Mouse (Mus musculus): ENCODE results near the gene Hist2h4. TPM values are rescaled to one million over a fixed set of nuclear protein-coding genes. Genes with fewer than 3 reads are reported as not detected.

The Hist2h4 gene
- polyA plus RNA-seq, 1 experiment from 2014 or later: 5.4 TPM

GRCm38 (mm10) chr3:96255926-96256593 is 7.1 kb downstream of the Hist2h4 start:
- H3K36me3 ChIP-seq (ENCODE audit: control insufficient read depth, insufficient read depth, low read length): no peaks in the 10 kb centered on the region
- WGBS: 80% methylated on average over 5 of the region's 5 CpGs
- ATAC-seq (ENCODE audit: insufficient number of reproducible peaks, low FRiP score, low TSS enrichment, low read depth) (no peak), DNase-seq (ENCODE audit: low spot score) (no peak)
- H3K27ac ChIP-seq (replicated peaks; ENCODE audit: low read depth, low read length): no peak overlapping the region
- no peak overlapping the region for H3K4me2 ChIP-seq (ENCODE audit: low read depth, severe bottlenecking)
- H3K9ac ChIP-seq (ENCODE audit: low read length): no peak overlapping the region
- H3K4me3 ChIP-seq (ENCODE audit: low read depth, low read length): no peak overlapping the region
- no peaks in the 10 kb centered on the region for H3K27me3 ChIP-seq (ENCODE audit: control insufficient read depth, insufficient read depth, low read length)
- H3K9me3 ChIP-seq (ENCODE audit: control insufficient read depth, low read length): no peaks in the 10 kb centered on the region
- peaks cover 2% of the 10 kb centered on the region; the same call in 1 of the 2 replicates for H3K4me1 ChIP-seq (ENCODE audit: control insufficient read depth, insufficient read depth, low read length)

- ATAC-seq (ENCODE audit: insufficient number of reproducible peaks, low FRiP score, low TSS enrichment, low read depth) (no peak), DNase-seq (ENCODE audit: low spot score) (no peak)
- Histone ChIP-seq H3K4me3 (ENCODE audit: low read depth, low read length) (no peak overlapping the region), H3K27ac (replicated peaks; ENCODE audit: low read depth, low read length) (no peak overlapping the region), H3K27me3 (ENCODE audit: control insufficient read depth, insufficient read depth, low read length) (no peaks in the 10 kb centered on the region), H3K4me1 (ENCODE audit: control insufficient read depth, insufficient read depth, low read length) (peaks cover 10% of the 10 kb centered on the region), H3K4me2 (ENCODE audit: low read depth, severe bottlenecking) (no peak overlapping the region), H3K9ac (ENCODE audit: low read length) (no peak overlapping the region), H3K36me3 (ENCODE audit: control insufficient read depth, insufficient read depth, low read length) (no peaks in the 10 kb centered on the region), H3K9me3 (ENCODE audit: control insufficient read depth, low read length) (no peaks in the 10 kb centered on the region)
- 41% methylated on average over 10 of the region's 10 CpGs for WGBS
Measured at GRCm38 (mm10) chr3:96254683-96255355, 8.3 kb downstream of the Hist2h4 start.

- 80% methylated on average over 3 of the region's 3 CpGs for WGBS
- no peak for DNase-seq (ENCODE audit: low spot score)
- Histone ChIP-seq H3K27me3 (ENCODE audit: control insufficient read depth, insufficient read depth, low read length) (no peaks in the 10 kb centered on the region), H3K4me2 (ENCODE audit: low read depth, severe bottlenecking) (no peak overlapping the region), H3K27ac (replicated peaks; ENCODE audit: low read depth, low read length) (no peak overlapping the region), H3K9me3 (ENCODE audit: control insufficient read depth, low read length) (no peaks in the 10 kb centered on the region), H3K36me3 (ENCODE audit: control insufficient read depth, insufficient read depth, low read length) (no peaks in the 10 kb centered on the region), H3K4me3 (ENCODE audit: low read depth, low read length) (no peak overlapping the region), H3K4me1 (ENCODE audit: control insufficient read depth, insufficient read depth, low read length) (peaks cover 16% of the 10 kb centered on the region), H3K9ac (ENCODE audit: low read length) (no peak overlapping the region)
- ATAC-seq (ENCODE audit: insufficient number of reproducible peaks, low FRiP score, low TSS enrichment, low read depth): no peak
Measured at GRCm38 (mm10) chr3:96251787-96252186, 11.3 kb downstream of the Hist2h4 start.

- DNase-seq (ENCODE audit: low spot score) (peak; percentile 55), ATAC-seq (ENCODE audit: insufficient number of reproducible peaks, low FRiP score, low TSS enrichment, low read depth) (no peak)
- H3K4me1 ChIP-seq (ENCODE audit: control insufficient read depth, insufficient read depth, low read length): peaks cover 16% of the 10 kb centered on the region
- no peaks in the 10 kb centered on the region for H3K27me3 ChIP-seq (ENCODE audit: control insufficient read depth, insufficient read depth, low read length)
- WGBS: 17% methylated on average over 3 of the region's 3 CpGs
- no peak overlapping the region for H3K4me3 ChIP-seq (ENCODE audit: low read depth, low read length)
- H3K27ac ChIP-seq (replicated peaks; ENCODE audit: low read depth, low read length): no peak overlapping the region
- H3K9me3 ChIP-seq (ENCODE audit: control insufficient read depth, low read length): no peaks in the 10 kb centered on the region
- H3K36me3 ChIP-seq (ENCODE audit: control insufficient read depth, insufficient read depth, low read length): no peaks in the 10 kb centered on the region
- no peak overlapping the region for H3K4me2 ChIP-seq (ENCODE audit: low read depth, severe bottlenecking)
- H3K9ac ChIP-seq (ENCODE audit: low read length): no peak overlapping the region
Measured at GRCm38 (mm10) chr3:96250890-96251289, 12.2 kb downstream of the Hist2h4 start.

GRCm38 (mm10) chr3:96249034-96249345 is 14.1 kb downstream of the Hist2h4 start:
- ATAC-seq (ENCODE audit: insufficient number of reproducible peaks, low FRiP score, low TSS enrichment, low read depth): no peak
- WGBS: 42% methylated on average over 4 of the region's 4 CpGs
- H3K4me2 ChIP-seq (ENCODE audit: low read depth, severe bottlenecking): peak overlapping the region; percentile 40; the same call in 1 of the 2 replicates

GRCm38 (mm10) chr3:96248141-96249033 is 14.7 kb downstream of the Hist2h4 start:
- H3K4me1 ChIP-seq (ENCODE audit: control insufficient read depth, insufficient read depth, low read length): peaks cover 25% of the 10 kb centered on the region
- WGBS: 41% methylated on average over 6 of the region's 6 CpGs
- no peaks in the 10 kb centered on the region for H3K27me3 ChIP-seq (ENCODE audit: control insufficient read depth, insufficient read depth, low read length)
- H3K4me3 ChIP-seq (ENCODE audit: low read depth, low read length): peak overlapping the region; percentile 45
- H3K9me3 ChIP-seq (ENCODE audit: control insufficient read depth, low read length): no peaks in the 10 kb centered on the region
- no peak for DNase-seq (ENCODE audit: low spot score)
- peak overlapping the region; percentile 18; the same call in 1 of the 2 replicates for H3K9ac ChIP-seq (ENCODE audit: low read length)
- H3K36me3 ChIP-seq (ENCODE audit: control insufficient read depth, insufficient read depth, low read length): no peaks in the 10 kb centered on the region
- H3K27ac ChIP-seq (replicated peaks; ENCODE audit: low read depth, low read length): peak overlapping the region; percentile 10; the same call in 1 of the 2 replicates
- H3K4me2 ChIP-seq (ENCODE audit: low read depth, severe bottlenecking): peak overlapping the region; percentile 40; the same call in 1 of the 2 replicates
- no peak for ATAC-seq (ENCODE audit: insufficient number of reproducible peaks, low FRiP score, low TSS enrichment, low read depth)

More at GRCm38 (mm10) chr3:96249034-96249345, 14.1 kb downstream of the Hist2h4 start:
- Histone ChIP-seq H3K27me3 (ENCODE audit: control insufficient read depth, insufficient read depth, low read length) (no peaks in the 10 kb centered on the region), H3K4me1 (ENCODE audit: control insufficient read depth, insufficient read depth, low read length) (peaks cover 18% of the 10 kb centered on the region), H3K9ac (ENCODE audit: low read length) (peak overlapping the region; percentile 18; the same call in 1 of the 2 replicates), H3K9me3 (ENCODE audit: control insufficient read depth, low read length) (no peaks in the 10 kb centered on the region), H3K27ac (replicated peaks; ENCODE audit: low read depth, low read length) (peak overlapping the region; percentile 10; the same call in 1 of the 2 replicates), H3K36me3 (ENCODE audit: control insufficient read depth, insufficient read depth, low read length) (no peaks in the 10 kb centered on the region), H3K4me3 (ENCODE audit: low read depth, low read length) (0 out of 2 replicates have a peak overlapping the region, but pooled peaks have one; percentile 0)
- no peak for DNase-seq (ENCODE audit: low spot score)

- peak overlapping the region; percentile 79 for H3K9ac ChIP-seq (ENCODE audit: low read length)
- H3K9me3 ChIP-seq (ENCODE audit: control insufficient read depth, low read length): no peaks in the 10 kb centered on the region
- H3K4me1 ChIP-seq (ENCODE audit: control insufficient read depth, insufficient read depth, low read length): peaks cover 29% of the 10 kb centered on the region
- H3K4me2 ChIP-seq (ENCODE audit: low read depth, severe bottlenecking): peak overlapping the region; percentile 40
- peak; percentile 56 for DNase-seq (ENCODE audit: low spot score)
- no peak for ATAC-seq (ENCODE audit: insufficient number of reproducible peaks, low FRiP score, low TSS enrichment, low read depth)
- WGBS: 2% methylated on average over 11 of the region's 11 CpGs
- peak overlapping the region; percentile 45 for H3K4me3 ChIP-seq (ENCODE audit: low read depth, low read length)
- no peaks in the 10 kb centered on the region for H3K36me3 ChIP-seq (ENCODE audit: control insufficient read depth, insufficient read depth, low read length)
- no peaks in the 10 kb centered on the region for H3K27me3 ChIP-seq (ENCODE audit: control insufficient read depth, insufficient read depth, low read length)
- peak overlapping the region; percentile 75 for H3K27ac ChIP-seq (replicated peaks; ENCODE audit: low read depth, low read length)
Measured at GRCm38 (mm10) chr3:96247356-96248140, 15.6 kb downstream of the Hist2h4 start.

Data from limb, embryonic 11.5 days (tissue).